Mouse (Mus musculus) CH12.LX (cell line): ENCODE data around the gene Prr12.

Experiments used
- CTCF ChIP-seq, 2 experiments: IDR thresholded peaks in 1 of 2; conservative IDR thresholded peaks in 1 of 2; 2 replicates each; pipeline ENCODE4 v1.5.1; 2011 to 2012; ENCODE audit warnings: low read depth in 2 of 2, low read length in 2 of 2, improper control_type of control experiment in 1 of 2, inconsistent platforms in 1 of 2, mild to moderate bottlenecking in 1 of 2, moderate library complexity in 1 of 2
- SMC3 ChIP-seq: IDR thresholded peaks from 2 replicates; pipeline ENCODE4 v1.6.1; 2011; ENCODE audit warnings: low read depth, low read length, improper control_type of control experiment
- USF2 ChIP-seq: conservative IDR thresholded peaks from 2 replicates; pipeline ENCODE4 v1.6.1; 2011; ENCODE audit warnings: low read depth, low read length, improper control_type of control experiment
- ZNF384 ChIP-seq: IDR thresholded peaks from 2 replicates; pipeline ENCODE4 v1.6.1; 2012; ENCODE audit warnings: low read depth, low read length, improper control_type of control experiment, inconsistent platforms

DNA sequence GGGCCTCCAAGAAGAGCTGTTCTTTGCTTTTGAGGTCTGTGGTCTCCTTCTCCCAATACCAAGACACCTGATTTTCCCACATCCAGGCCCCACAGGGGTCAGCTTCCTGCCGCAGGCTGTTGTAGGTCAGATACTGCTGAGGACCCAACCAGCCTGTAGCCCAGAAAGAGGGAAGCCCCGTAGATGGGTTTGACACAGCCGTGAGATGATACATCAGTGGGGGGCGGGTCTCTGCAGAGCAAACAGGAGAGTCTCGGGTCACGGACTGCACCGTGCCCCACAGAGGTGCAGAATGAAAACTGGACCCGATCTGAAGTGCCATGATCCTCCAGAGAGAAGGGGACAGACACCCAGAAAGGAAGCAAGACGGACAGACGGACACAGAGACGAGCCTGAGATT lies 49.8 kb upstream of the Prr12 start:
- TF ChIP-seq USF2 (no peak), SMC3 (no peak), ZNF384 (no peak), CTCF (conservative IDR thresholded peaks at IDR 0.05 in 1 of 2, IDR thresholded peaks at IDR 0.05 in 1 of 2; ENCODE audit: low read depth in 2 of 2, low read length in 2 of 2) (no peak)
